Mouse (Mus musculus) cortical plate, adult 2 months (tissue): ENCODE measurements around the gene Krtap9-3.

Source experiments
- CTCF ChIP-seq: fragments of 200-500 bp; IDR thresholded peaks from 2 replicates; pipeline ENCODE4 v1.5.1; 2011; ENCODE audit warnings: mild to moderate bottlenecking, control low read depth, low read length; ENCODE audit not compliant: insufficient read depth; ENCODE audit errors: extremely low read depth
- POLR2A ChIP-seq: fragments of 200-500 bp; IDR thresholded peaks from 2 replicates; pipeline ENCODE4 v1.6.1; 2011; ENCODE audit warnings: mild to moderate bottlenecking, low read length, control low read depth; ENCODE audit not compliant: insufficient read depth; ENCODE audit errors: extremely low read depth

GRCm38 (mm10) chr11:99583245-99583704 is 14.6 kb downstream of the Krtap9-3 start, which contains the start of gene Krtap1-4:
- TF ChIP-seq CTCF (no peak), POLR2A (no peak)
